Mouse (Mus musculus) kidney, adult 2 months (tissue): ENCODE measurements around the gene Samd4b. TPM values are rescaled to one million over a fixed set of nuclear protein-coding genes. Genes with fewer than 3 reads are reported as not detected.

Source experiments
- DNase-seq: peaks from one replicate; pipeline ENCODE4 v3.0.0; 2021
- H3K27ac ChIP-seq: fragments of 200-500 bp; 2 replicates; pipeline ENCODE4 v1.5.1; 2012; ENCODE audit warnings: low read depth, low read length, control low read depth, inconsistent platforms; ENCODE audit not compliant: insufficient read depth
- H3K27me3 ChIP-seq: fragments of 200-500 bp; replicated peaks from 2 replicates; pipeline ENCODE4 v1.6.1; 2012; ENCODE audit warnings: mild to moderate bottlenecking, moderate library complexity, low read length, inconsistent platforms; ENCODE audit not compliant: control insufficient read depth, insufficient read depth
- H3K36me3 ChIP-seq: fragments of 200-500 bp; 2 replicates; pipeline ENCODE4 v1.6.1; 2012; ENCODE audit warnings: mild to moderate bottlenecking, moderate library complexity, low read length, inconsistent platforms; ENCODE audit not compliant: control insufficient read depth, insufficient read depth
- H3K4me1 ChIP-seq: fragments of 200-500 bp; 2 replicates; pipeline ENCODE4 v1.6.1; 2011; ENCODE audit warnings: low read length; ENCODE audit not compliant: control insufficient read depth, insufficient read depth
- H3K4me3 ChIP-seq: fragments of 200-500 bp; 2 replicates; pipeline ENCODE4 v1.5.1; 2011; ENCODE audit warnings: mild to moderate bottlenecking, low read depth, low read length, control low read depth; ENCODE audit not compliant: insufficient read depth
- CTCF ChIP-seq: fragments of 200-500 bp; conservative IDR thresholded peaks from 2 replicates; pipeline ENCODE4 v1.5.1; 2011; ENCODE audit warnings: low read depth, mild to moderate bottlenecking, control low read depth, low read length, moderate library complexity, mixed read lengths; ENCODE audit not compliant: insufficient read depth, insufficient read length
- POLR2A ChIP-seq: fragments of 200-500 bp; IDR thresholded peaks from one replicate; pipeline ENCODE4 v1.6.1; 2011; ENCODE audit warnings: low read depth, low read length, control low read depth
- WGBS: fragments of 180-500 bp; shearing (Covaris S2); methylation state at CpG from one replicate; pipeline ENCODE4 v1.1.7; 2018; 5-methylcytosine and 5-hydroxymethylcytosine counted together
- polyA plus RNA-seq: library from polyadenylated mRNA; depleted of rRNA; stranded (reverse); fragments of >200 nt; gene quantifications from 2 replicates; pipeline ENCODE4 v1.2.3, GENCODE M21; 2012

The Samd4b gene
- polyA plus RNA-seq, 1 experiment, result 67.0 TPM

DNA sequence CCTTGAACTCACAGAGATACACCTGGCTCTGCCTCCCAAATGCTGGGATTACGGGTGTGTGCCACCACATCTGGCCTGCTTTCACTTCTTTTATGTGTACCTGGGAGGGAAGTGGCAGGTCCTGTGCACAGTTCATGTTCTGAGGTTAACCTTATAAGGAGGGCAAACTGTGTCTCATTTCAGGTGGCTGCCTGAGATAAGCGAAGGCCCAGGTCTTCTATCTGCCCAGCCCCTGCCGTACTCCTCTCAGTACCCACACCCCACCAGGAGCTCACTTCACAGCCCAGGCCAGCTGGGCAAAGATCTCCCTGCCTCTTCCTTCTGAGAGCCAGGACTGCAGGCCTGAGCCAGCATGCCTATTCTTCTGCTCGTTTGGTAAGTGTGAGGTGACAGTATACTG, 16.2 kb downstream of the Samd4b start:
- H3K4me1 ChIP-seq, result peaks cover 70% of the 10 kb centered on the region
- TF ChIP-seq CTCF, result no peak
- TF ChIP-seq POLR2A, result no peak
- H3K36me3 ChIP-seq, result no peaks in the 10 kb centered on the region
- DNase-seq, result no peak
- no peak overlapping the region for H3K4me3 ChIP-seq
- no peaks in the 10 kb centered on the region for H3K27me3 ChIP-seq
- no peak overlapping the region for H3K27ac ChIP-seq
- 64% methylated on average over 4 of the region's 4 CpGs for WGBS

DNA sequence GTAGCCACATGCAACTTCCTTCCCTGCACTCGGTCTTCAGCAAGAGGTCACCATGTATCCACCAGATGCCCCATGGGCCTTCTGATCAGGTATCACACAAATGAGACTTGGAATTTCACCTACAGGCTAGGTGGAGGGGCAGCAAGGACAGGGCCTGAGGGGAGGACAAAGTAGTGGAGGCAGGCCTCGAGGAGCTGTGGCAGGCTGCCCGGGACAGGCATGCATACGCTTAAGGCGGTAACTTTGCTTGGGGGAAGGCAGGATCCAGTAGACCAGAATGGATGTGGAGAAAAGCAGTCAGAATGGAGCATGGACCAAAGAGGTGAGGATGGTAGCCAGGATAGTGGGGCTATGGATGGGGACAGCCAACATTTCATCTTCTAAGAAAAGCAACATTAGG, 18.1 kb downstream of the Samd4b start:
- Histone ChIP-seq H3K4me1 (peaks cover 69% of the 10 kb centered on the region), H3K27ac (peak overlapping the region; percentile 35), H3K36me3 (no peaks in the 10 kb centered on the region)

DNA sequence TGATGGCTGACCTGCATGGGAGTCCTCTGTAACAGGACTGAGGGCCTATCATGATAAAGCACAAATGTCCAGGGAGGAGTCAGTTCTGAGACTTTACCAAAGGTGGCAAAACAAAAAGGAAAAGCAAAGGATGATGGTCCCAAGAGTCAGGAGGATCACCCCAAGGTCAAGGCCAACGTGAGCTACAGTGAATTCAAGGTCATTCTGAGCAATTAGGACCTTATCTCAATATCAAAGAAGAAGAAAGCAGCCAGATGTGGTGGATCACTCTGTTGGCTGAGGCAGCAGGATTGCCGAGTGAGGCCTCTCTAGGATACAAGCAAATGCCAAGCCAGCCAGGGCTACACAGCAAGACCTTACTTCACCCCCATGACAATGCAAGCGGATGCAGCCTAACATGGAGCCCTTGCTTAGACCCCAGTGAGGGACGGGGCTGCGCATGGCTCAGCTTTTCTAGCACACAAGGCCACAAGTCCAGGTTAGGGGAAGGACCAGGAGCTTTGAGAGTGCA, 19.3 kb downstream of the Samd4b start:
- DNase-seq, result no peak
- TF ChIP-seq POLR2A, result no peak
- no peak for TF ChIP-seq CTCF
- Histone ChIP-seq H3K4me1 (peaks cover 69% of the 10 kb centered on the region), H3K27me3 (no peaks in the 10 kb centered on the region), H3K36me3 (no peaks in the 10 kb centered on the region), H3K4me3 (no peak overlapping the region), H3K27ac (peak overlapping the region; percentile 88)
- 67% methylated on average over 5 of the region's 5 CpGs for WGBS

More for the DNA sequence above, 18.1 kb downstream of the Samd4b start:
- DNase-seq, result peak; percentile 30
- TF ChIP-seq POLR2A, result no peak
- TF ChIP-seq CTCF, result no peak
- 39% methylated on average over 5 of the region's 5 CpGs for WGBS
- no peak overlapping the region for H3K4me3 ChIP-seq
- no peaks in the 10 kb centered on the region for H3K27me3 ChIP-seq

DNA sequence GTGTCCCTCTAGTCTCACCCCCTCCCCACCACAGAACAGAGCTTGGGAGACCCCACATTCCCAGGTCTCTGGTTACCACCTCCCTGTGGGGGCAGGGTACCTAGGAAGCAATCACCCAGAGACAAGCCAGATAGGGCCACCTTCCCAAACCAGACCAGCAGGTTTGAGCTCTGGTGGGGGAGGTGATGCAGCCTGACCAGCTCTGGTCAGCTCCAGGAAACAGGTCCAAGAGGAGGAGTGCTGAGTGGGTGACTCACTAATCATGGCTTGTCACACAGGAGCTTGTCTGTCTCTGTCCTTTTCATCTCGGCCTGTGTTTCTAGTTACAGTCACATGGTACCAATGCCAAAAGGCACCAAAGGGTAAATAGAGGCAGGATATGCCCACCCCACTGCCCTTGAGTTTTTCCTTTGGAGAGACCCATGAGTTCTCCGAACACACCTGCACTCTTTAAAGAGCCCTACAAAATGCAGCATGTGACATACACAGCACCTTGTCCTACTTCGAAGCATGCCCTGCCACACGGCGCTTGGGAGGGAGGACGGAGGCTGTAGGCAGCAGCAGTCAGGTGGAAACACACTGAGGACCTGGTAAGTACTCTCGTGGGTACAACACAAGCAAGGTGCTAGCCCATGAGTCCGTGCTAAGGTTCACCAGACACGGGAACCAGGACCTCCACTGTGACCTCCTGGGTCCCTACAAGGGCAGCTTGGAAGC, 20.0 kb downstream of the Samd4b start:
- Histone ChIP-seq H3K27me3 (no peaks in the 10 kb centered on the region), H3K27ac (peak overlapping the region; percentile 88), H3K4me1 (peaks cover 72% of the 10 kb centered on the region), H3K36me3 (no peaks in the 10 kb centered on the region), H3K4me3 (no peak overlapping the region)
- DNase-seq, result peak; percentile 85
- TF ChIP-seq CTCF (no peak), POLR2A (no peak)
- 46% methylated on average over 9 of the region's 9 CpGs for WGBS

DNA sequence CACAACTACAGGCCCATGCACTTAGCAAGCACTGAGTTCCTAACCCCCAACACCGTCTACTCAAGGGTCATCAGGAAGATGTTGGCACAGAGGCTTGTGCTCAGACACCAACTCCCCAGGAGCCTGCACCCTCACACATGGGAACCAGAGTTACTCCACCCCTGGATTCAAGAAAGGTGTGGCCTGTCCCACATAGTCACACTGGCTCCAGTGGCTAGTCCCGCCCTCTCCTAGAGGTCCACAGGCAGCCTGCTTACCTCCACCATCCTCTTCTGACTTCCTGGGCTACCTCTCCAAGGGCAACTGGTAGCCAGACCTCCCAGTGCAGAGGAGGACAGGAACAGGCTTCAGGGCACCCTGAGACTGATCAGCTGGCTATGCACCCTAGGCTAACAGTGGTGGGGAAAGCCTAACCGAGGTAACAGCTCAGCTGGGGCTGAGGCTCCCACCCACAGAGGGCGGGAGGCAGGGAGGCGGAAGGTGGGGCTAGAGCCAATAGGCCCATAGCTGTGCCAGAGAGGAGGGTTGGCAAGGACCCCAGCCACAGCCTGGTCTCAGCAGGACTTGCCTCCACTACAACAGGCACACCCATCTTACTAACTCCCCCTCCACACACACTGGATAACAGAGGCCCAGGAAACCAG, 21.6 kb downstream of the Samd4b start:
- 66% methylated on average over 5 of the region's 5 CpGs for WGBS
- H3K27me3 ChIP-seq, result no peaks in the 10 kb centered on the region
- no peaks in the 10 kb centered on the region for H3K36me3 ChIP-seq
- DNase-seq, result peak; percentile 74
- peaks cover 82% of the 10 kb centered on the region for H3K4me1 ChIP-seq
- H3K27ac ChIP-seq, result peak overlapping the region; percentile 88
- TF ChIP-seq CTCF (no peak), POLR2A (no peak)
- no peak overlapping the region for H3K4me3 ChIP-seq

DNA sequence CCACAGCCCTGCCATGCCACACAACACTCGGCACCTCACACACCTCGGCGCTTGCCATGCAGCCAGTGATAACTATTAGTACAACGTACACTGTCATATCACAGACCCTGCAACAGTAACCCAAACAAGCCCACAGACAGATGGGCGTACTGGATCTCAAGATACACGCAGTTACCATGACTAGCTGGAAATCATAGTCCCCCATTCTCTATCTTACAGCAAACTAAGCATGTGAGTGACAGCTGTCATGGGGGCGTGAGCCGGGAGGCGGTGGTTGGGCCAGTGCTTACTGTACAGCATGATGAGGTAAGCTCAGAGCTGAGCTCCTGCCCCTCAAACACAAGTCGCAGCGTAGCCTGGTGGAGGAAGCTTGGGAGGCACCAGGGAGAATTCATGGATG, 22.3 kb downstream of the Samd4b start:
- no peaks in the 10 kb centered on the region for H3K27me3 ChIP-seq
- 65% methylated on average over 11 of the region's 11 CpGs for WGBS
- TF ChIP-seq CTCF (no peak), POLR2A (no peak)
- peaks cover 90% of the 10 kb centered on the region for H3K4me1 ChIP-seq
- H3K36me3 ChIP-seq, result no peaks in the 10 kb centered on the region
- H3K27ac ChIP-seq, result no peak overlapping the region
- DNase-seq, result no peak
- no peak overlapping the region for H3K4me3 ChIP-seq

DNA sequence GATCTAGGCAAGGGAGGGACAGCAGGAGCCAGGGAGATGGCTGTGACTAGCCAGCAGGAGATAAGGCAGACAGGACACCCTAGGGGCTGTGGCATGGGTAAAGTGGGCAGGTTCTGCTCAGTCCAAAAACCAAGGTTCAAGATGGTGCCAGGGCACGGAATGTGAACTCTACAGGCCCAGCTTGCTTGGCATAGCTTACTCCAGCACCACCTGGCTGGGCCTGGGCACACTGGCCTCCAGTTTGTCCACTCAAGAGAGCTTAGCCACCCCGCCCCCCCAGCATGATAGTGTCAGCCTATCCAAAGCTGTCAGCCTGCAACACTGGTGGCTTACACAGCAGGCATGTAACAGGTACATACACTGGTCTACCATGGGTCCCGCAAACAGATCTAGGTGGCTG, 24.7 kb downstream of the Samd4b start:
- peak overlapping the region; percentile 67 for H3K27ac ChIP-seq
- no peak overlapping the region for H3K4me3 ChIP-seq
- no peaks in the 10 kb centered on the region for H3K36me3 ChIP-seq
- 72% methylated on average over 3 of the region's 3 CpGs for WGBS
- DNase-seq, result peak; percentile 59
- no peak for TF ChIP-seq POLR2A
- no peak for TF ChIP-seq CTCF
- peaks cover 85% of the 10 kb centered on the region for H3K4me1 ChIP-seq
- H3K27me3 ChIP-seq, result no peaks in the 10 kb centered on the region
